Mouse (Mus musculus): ENCODE measurements around the gene Ctnnbl1. TPM values are rescaled to one million over a fixed set of nuclear protein-coding genes. Genes with fewer than 3 reads are reported as not detected.

The Ctnnbl1 gene
- polyA plus RNA-seq, 1 experiment = 61.8 TPM

DNA sequence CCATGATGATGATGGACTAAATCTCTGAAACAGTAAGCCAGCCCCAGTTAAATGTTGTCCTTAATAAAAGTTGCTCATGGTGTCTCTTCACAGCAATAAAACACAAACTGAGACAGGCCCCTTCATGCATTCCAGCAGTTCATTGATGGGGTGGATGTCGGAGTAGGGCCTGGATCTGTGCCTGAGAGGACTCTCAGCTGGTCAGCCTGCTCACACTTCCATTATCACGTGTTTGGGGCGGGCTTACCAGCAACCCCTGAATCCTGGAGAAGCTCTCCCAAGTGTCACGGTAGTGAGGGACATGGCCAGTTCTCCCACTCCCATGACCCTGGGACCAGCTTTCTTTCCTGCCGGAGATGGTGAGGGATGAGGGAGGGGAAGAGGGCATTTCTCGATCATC lies 24.5 kb upstream of the Ctnnbl1 start:
- TF ChIP-seq CTCF (IDR thresholded peaks at IDR 0.05; ENCODE audit: borderline replicate concordance, extremely low read depth, insufficient read depth, insufficient read length) = no peak
- TF ChIP-seq POLR2A (IDR thresholded peaks at IDR 0.05; ENCODE audit: borderline replicate concordance, extremely low read depth, insufficient read depth, insufficient read length, poor library complexity, severe bottlenecking) = no peak
- no peak for DNase-seq (ENCODE audit: low read depth)

DNA sequence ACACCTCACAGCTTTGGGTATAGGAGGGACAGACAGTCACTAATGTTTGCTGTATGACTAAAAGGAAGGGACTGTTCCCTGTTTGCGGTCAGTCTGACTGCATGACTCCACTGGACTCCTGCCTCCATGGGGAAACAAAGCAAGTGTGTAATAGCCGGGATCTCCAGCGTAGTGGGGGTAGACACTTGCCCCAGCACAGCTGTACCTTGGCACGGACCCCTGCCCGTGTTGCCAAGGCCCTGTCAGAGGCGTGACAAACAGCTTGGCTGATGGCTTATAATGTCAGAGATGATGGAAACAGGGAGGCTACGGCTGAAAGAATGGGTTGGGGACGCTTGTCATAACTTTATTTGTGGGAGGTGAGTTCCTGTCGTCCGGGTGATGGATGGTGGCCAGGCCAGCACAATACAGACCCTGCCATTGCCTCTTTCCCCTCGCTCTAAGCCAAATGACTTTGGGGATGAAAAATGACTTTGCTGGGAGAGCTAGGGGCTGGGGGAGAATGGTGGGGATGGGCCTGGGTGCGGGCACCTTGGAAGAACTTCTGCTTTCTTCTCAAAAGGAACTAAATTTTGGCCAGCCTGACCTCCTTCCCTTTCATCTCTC lies 21.5 kb upstream of the Ctnnbl1 start:
- DNase-seq (ENCODE audit: low read depth) = peak; percentile 72
- TF ChIP-seq CTCF (IDR thresholded peaks at IDR 0.05; ENCODE audit: borderline replicate concordance, extremely low read depth, insufficient read depth, insufficient read length) (no peak), POLR2A (IDR thresholded peaks at IDR 0.05; ENCODE audit: borderline replicate concordance, extremely low read depth, insufficient read depth, insufficient read length, poor library complexity, severe bottlenecking) (no peak)

DNA sequence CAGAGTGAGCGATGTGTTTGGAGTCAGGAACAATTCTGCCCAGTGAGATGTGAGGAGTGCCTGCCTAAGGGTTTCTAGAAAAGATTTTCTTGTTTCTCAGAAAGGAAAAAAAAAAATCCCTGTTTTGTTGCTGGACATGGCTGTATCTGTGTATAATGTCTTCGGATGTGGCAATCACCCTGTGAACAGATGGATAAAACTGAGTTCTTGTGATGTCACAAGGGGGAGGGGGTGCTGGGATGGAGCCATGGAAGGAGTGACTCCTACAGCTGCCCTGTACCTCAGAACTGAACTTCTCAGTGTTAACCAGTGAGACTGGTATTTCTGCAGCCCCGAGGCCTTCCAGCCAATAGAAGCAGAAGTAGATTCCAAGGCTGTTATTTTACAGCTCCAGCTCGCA lies 18.8 kb upstream of the Ctnnbl1 start:
- no peak for DNase-seq (ENCODE audit: low read depth)
- TF ChIP-seq CTCF (IDR thresholded peaks at IDR 0.05; ENCODE audit: borderline replicate concordance, extremely low read depth, insufficient read depth, insufficient read length) (no peak), POLR2A (IDR thresholded peaks at IDR 0.05; ENCODE audit: borderline replicate concordance, extremely low read depth, insufficient read depth, insufficient read length, poor library complexity, severe bottlenecking) (no peak)

DNA sequence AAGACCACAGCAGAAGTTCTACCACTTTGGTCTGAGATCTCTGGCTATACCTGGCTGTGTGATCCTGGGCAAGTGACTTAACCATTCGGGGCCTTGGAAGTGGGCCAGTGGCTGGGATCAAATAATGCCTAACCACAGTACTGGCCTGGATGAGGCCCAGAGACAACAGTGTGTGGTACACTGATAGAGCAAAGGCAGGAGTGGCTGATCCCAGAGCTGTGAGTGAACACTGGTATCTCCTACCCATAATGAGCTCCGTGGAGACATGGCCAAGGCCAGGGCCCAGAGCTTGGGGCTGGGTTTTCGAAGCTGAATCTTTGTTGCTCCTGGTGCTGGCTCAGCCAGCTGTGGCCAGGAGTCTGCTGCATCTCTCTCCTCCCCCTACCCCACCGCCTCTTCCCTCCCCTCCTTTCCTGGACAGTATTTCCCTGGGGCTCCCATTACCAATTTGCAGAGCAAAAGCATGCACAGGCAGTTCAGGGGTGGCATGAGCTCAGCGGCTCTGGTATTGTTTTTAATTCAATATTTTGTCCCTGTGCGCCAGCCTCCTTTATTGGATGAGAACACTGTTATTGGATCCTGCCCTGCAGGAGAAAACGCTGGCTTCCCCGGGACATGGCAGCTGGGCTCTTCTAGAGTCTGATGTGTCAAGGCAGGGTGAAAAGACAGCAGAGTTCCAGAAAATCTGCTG lies 13.2 kb upstream of the Ctnnbl1 start:
- DNase-seq (ENCODE audit: low read depth) = peak; percentile 76
- TF ChIP-seq POLR2A (IDR thresholded peaks at IDR 0.05; ENCODE audit: borderline replicate concordance, extremely low read depth, insufficient read depth, insufficient read length, poor library complexity, severe bottlenecking) (no peak), CTCF (IDR thresholded peaks at IDR 0.05; ENCODE audit: borderline replicate concordance, extremely low read depth, insufficient read depth, insufficient read length) (no peak)

DNA sequence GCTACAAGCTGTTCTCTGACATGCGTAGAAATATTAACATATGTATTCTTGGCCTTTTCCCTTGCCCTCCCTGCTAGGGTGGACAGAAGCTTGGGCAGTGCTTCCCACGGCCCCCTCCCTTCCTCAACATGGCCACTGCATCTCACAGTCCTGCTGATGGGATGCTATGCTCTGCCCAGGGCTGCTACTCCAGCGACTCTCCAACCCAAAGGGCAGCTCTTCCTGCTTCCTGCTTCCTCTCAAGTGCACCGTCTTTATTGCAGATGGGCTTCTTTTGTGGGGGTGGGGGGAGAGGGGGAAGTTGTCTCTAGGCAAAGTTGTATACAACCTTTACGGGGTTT lies 12.7 kb upstream of the Ctnnbl1 start:
- no peak for TF ChIP-seq POLR2A (IDR thresholded peaks at IDR 0.05; ENCODE audit: borderline replicate concordance, extremely low read depth, insufficient read depth, insufficient read length, poor library complexity, severe bottlenecking)
- no peak for TF ChIP-seq CTCF (IDR thresholded peaks at IDR 0.05; ENCODE audit: borderline replicate concordance, extremely low read depth, insufficient read depth, insufficient read length)
- DNase-seq (ENCODE audit: low read depth) = no peak

DNA sequence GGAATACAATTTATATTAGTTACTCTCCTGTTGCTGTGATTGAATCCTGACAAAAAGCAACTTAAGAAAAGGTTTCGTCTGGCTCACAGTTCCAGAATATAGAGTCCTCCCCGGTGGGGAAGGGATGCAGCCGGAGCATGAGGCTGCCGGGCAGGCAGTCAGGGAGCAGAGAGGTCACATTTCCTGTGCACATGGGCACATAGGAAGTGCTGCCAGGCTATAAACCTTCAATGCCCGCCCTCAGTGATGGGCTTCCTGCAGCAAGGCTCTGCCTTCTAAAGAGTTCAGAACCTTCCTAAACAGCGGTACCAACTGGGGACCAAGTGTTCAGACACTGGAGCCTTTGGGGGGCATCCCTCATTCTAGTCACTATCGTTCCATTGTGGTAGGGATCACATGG lies 7.4 kb downstream of the Ctnnbl1 start:
- TF ChIP-seq POLR2A (IDR thresholded peaks at IDR 0.05; ENCODE audit: borderline replicate concordance, extremely low read depth, insufficient read depth, insufficient read length, poor library complexity, severe bottlenecking) (no peak), CTCF (IDR thresholded peaks at IDR 0.05; ENCODE audit: borderline replicate concordance, extremely low read depth, insufficient read depth, insufficient read length) (no peak)
- no peak for DNase-seq (ENCODE audit: low read depth)

DNA sequence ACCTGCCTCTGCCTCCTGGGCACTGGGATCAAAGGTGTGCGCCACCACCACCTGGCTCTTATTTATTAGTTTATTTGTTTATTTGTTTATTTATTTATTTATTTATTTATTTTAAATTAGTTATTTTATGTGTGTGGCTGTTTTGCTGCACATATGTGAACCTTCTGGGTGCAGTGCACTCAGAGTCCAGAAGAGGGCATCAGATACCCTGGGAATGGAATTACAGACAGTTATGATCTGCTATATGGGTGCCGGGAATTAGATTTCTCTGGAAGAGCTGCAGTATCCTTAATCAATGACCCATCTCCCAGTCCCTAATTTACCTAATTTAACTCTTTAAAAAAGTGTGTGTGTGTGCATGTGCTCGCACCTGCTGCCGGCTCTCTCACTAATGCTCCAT lies 8.5 kb downstream of the Ctnnbl1 start:
- no peak for DNase-seq (ENCODE audit: low read depth)
- peak; percentile 8; the same call in 1 of the 2 replicates for TF ChIP-seq CTCF (IDR thresholded peaks at IDR 0.05; ENCODE audit: borderline replicate concordance, extremely low read depth, insufficient read depth, insufficient read length)
- no peak for TF ChIP-seq POLR2A (IDR thresholded peaks at IDR 0.05; ENCODE audit: borderline replicate concordance, extremely low read depth, insufficient read depth, insufficient read length, poor library complexity, severe bottlenecking)

DNA sequence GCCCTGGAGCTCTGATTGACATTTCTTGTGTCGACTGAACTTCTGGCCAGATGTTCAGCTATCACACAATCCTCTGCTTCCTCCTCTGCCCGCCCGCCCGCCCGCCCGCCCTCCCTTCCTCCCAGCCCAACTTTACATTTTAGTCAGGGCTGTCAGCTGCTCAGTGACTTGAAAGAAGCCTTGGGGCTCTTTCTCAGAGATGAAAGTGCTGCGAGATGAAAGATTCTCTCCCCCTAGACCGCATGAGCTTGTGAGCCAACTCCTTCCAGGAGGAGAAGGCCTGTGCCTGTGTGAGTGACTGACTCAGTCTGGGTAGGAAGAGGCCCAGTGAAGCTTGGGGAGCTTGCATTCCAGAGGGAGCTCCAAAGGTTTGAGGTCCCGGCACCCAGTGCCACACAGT lies 9.4 kb downstream of the Ctnnbl1 start:
- TF ChIP-seq POLR2A (IDR thresholded peaks at IDR 0.05; ENCODE audit: borderline replicate concordance, extremely low read depth, insufficient read depth, insufficient read length, poor library complexity, severe bottlenecking) (no peak), CTCF (IDR thresholded peaks at IDR 0.05; ENCODE audit: borderline replicate concordance, extremely low read depth, insufficient read depth, insufficient read length) (no peak)
- peak; percentile 68 for DNase-seq (ENCODE audit: low read depth)

DNA sequence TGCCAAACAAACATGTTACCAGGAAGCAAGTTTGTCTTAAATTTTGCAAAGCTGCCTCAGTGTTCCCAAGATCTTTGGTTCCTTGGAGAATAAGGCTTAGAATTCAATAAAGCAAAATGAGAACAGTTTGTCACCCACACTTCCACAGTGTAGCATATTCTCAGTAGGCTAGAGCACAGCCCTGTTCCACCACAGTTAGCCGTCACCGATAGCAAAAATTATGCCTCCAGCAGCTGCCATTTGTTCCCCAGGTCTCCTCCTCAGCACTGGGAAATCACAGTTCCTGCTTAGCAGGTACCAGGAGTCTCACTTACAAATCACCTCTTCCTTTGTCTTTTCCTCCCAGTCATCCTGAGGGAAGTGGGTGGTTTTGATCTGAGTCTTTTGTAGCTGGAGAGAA lies 10.8 kb downstream of the Ctnnbl1 start:
- TF ChIP-seq POLR2A (IDR thresholded peaks at IDR 0.05; ENCODE audit: borderline replicate concordance, extremely low read depth, insufficient read depth, insufficient read length, poor library complexity, severe bottlenecking) (no peak), CTCF (IDR thresholded peaks at IDR 0.05; ENCODE audit: borderline replicate concordance, extremely low read depth, insufficient read depth, insufficient read length) (no peak)
- DNase-seq (ENCODE audit: low read depth) = no peak

DNA sequence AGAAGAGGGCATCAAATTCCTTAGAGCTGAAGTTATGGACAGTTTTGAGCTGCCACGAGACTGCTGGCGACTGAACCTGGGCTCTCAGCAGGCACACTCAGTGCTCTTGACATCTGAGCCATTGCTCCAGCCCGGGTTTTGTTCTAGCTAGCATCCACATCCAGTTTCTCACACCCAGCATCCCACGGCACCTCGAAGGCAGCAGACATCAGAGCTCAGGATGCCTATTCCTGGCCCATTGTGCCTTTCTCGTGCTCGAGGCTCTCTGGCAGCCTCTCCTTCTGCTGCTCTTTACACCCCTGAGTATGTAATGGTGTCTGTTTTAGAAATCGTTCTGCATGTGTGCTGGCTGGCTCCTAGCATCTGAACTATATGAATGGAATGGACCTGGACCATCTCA lies 13.3 kb downstream of the Ctnnbl1 start:
- TF ChIP-seq CTCF (IDR thresholded peaks at IDR 0.05; ENCODE audit: borderline replicate concordance, extremely low read depth, insufficient read depth, insufficient read length) (no peak), POLR2A (IDR thresholded peaks at IDR 0.05; ENCODE audit: borderline replicate concordance, extremely low read depth, insufficient read depth, insufficient read length, poor library complexity, severe bottlenecking) (no peak)
- peak; percentile 59 for DNase-seq (ENCODE audit: low read depth)

DNA sequence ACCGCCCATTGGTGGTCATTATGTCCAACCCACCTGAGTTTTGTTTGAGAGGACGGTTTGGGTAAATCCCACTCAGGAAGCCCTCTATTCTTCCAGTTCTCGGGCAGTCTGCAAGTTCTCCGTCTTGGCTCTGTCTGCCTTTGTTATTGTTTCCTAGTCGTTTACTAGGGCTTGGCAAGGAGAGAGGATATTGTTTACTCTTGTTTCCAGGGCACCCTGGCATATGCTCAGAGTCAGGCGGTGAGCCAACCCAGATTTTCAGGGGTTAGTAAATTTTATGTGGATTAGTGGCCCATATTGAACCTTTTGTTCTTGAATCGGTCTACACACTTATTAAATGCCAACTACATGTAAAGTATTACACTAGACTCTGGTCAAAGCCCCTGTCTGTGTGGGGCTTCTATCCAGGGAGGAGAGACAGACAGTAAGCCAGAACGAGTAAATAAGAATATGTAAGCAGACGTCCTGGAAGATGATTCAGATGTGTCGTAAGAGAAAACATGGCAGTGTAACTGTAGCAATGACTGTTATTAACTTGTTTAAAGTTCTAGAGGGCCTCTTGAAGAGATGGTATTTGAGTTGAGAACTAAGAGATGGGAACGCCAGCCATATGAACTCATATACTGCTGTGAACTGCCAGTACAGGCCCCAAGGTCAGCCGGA lies 13.9 kb downstream of the Ctnnbl1 start:
- TF ChIP-seq POLR2A (IDR thresholded peaks at IDR 0.05; ENCODE audit: borderline replicate concordance, extremely low read depth, insufficient read depth, insufficient read length, poor library complexity, severe bottlenecking) (no peak), CTCF (IDR thresholded peaks at IDR 0.05; ENCODE audit: borderline replicate concordance, extremely low read depth, insufficient read depth, insufficient read length) (no peak)

More for the DNA sequence above, 13.9 kb downstream of the Ctnnbl1 start:
- DNase-seq (ENCODE audit: low read depth) = peak; percentile 89
